Mouse (Mus musculus): ENCODE data around the gene Spaca3.

The Spaca3 gene

DNA sequence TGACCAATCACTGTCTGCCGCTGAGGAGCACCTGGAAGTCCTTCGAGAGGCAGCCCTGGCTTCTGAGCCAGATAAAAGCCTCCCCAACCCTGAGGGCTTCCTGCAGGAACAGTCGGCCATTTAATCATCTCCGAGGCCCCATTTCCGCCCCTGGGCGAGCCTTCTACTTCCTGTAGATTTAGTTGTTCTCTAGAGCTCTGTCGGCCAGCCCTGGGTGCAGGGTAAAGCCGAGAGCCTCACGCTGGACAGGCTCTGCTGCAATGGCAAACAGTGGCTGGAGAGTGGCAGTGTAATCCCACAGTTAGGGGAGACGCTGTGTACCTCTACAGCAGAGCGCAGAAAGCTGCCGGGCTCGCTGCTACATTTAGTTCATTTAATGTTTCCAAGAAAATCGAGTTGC, 36.9 kb upstream of the Spaca3 start:
- Histone ChIP-seq H3K4me1 (replicated peaks; ENCODE audit: low read depth, low read length) (peaks cover 54% of the 10 kb centered on the region), H3K27me3 (ENCODE audit: insufficient read depth, low read length) (no peaks in the 10 kb centered on the region; the same call in 1 of the 2 replicates), H3K9me3 (ENCODE audit: low read length) (no peaks in the 10 kb centered on the region), H3K4me3 (replicated peaks; ENCODE audit: low read length) (peak overlapping the region; percentile 58), H3K36me3 (ENCODE audit: insufficient read depth, low read length) (no peaks in the 10 kb centered on the region)
- TF ChIP-seq CTCF (conservative IDR thresholded peaks at IDR 0.05; ENCODE audit: low read length): no peak
- no peak for TF ChIP-seq POU5F1 (IDR thresholded peaks at IDR 0.05; ENCODE audit: borderline replicate concordance, low read length)

DNA sequence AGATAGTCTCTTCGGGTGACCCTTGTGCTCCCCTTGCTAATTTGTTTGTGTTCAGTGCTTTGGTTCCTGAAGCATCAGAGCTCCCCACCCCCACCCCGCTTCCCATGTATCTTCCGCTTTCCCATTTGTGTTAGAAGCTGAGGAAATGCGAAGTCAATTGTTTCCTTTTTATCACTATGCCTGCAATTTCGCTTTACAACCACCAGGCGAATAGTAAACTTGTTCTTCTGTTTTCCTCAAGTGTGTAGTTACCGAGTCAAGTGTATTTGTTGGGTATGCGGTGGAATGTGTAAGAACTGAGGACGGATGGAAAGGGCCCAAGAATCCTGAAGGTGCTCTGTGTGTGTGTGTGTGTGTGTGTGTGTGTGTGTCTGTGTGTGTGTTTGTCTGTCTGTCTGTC, 36.4 kb upstream of the Spaca3 start:
- TF ChIP-seq CTCF (conservative IDR thresholded peaks at IDR 0.05; ENCODE audit: low read length): peak; percentile 53
- no peak for TF ChIP-seq POU5F1 (IDR thresholded peaks at IDR 0.05; ENCODE audit: borderline replicate concordance, low read length)
- no peaks in the 10 kb centered on the region; the same call in 1 of the 2 replicates for H3K27me3 ChIP-seq (ENCODE audit: insufficient read depth, low read length)
- peaks cover 50% of the 10 kb centered on the region for H3K4me1 ChIP-seq (replicated peaks; ENCODE audit: low read depth, low read length)
- peak overlapping the region; percentile 58 for H3K4me3 ChIP-seq (replicated peaks; ENCODE audit: low read length)
- no peaks in the 10 kb centered on the region for H3K9me3 ChIP-seq (ENCODE audit: low read length)
- H3K36me3 ChIP-seq (ENCODE audit: insufficient read depth, low read length): no peaks in the 10 kb centered on the region

DNA sequence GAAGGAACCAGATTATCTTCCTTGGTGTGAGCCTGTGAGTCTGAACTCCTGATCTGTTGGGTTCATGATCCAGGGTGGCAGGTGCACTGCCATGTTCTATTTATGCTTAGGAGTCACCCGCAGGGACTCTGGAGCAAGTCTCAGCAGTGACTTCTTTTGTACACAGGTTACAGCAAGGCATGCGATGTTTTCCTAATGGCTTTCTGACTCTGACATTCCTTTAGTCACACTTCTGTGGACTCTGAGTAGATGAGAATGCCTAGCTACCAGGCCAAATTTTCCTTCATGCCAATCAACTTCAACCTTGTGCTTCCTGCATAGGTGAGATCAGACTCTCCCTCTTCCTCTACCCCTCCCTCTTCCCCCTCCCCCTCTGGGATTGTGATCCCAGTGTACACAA, 22.8 kb upstream of the Spaca3 start:
- TF ChIP-seq POU5F1 (IDR thresholded peaks at IDR 0.05; ENCODE audit: borderline replicate concordance, low read length) (no peak), CTCF (conservative IDR thresholded peaks at IDR 0.05; ENCODE audit: low read length) (no peak), NANOG (IDR thresholded peaks at IDR 0.05; ENCODE audit: borderline replicate concordance, low read length) (no peak)
- Histone ChIP-seq H3K4me1 (replicated peaks; ENCODE audit: low read depth, low read length) (peaks cover 10% of the 10 kb centered on the region; the same call in 1 of the 2 replicates), H3K4me3 (replicated peaks; ENCODE audit: low read length) (no peak overlapping the region), H3K27me3 (ENCODE audit: insufficient read depth, low read length) (0 out of 2 replicates have a peak, but pooled peaks cover 5% of the 10 kb centered on the region), H3K9me3 (ENCODE audit: low read length) (peaks cover 4% of the 10 kb centered on the region; the same call in 1 of the 2 replicates), H3K36me3 (ENCODE audit: insufficient read depth, low read length) (no peaks in the 10 kb centered on the region)

DNA sequence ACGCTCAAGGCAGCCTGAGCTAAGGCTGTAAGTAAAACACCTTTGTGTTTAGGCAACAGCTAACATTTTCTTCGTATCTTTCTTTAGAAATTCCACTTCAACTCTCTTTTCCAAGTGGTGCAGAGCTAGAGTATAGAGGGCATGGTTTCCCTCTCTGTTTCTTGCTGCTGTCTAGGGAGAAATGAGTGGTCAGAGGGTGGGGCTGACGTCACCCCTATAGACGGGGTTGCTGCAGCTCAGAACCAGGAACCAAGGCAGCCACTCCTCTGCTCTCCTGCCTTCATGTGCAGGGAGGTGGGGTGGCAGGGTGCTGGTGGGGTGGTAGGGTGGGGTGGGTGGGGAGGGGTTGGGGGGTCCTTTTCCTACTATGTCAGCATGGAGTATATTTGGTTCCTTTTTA, 22.3 kb upstream of the Spaca3 start:
- TF ChIP-seq POU5F1 (IDR thresholded peaks at IDR 0.05; ENCODE audit: borderline replicate concordance, low read length) (no peak), CTCF (conservative IDR thresholded peaks at IDR 0.05; ENCODE audit: low read length) (no peak), NANOG (IDR thresholded peaks at IDR 0.05; ENCODE audit: borderline replicate concordance, low read length) (no peak)
- H3K4me3 ChIP-seq (replicated peaks; ENCODE audit: low read length): no peak overlapping the region

DNA sequence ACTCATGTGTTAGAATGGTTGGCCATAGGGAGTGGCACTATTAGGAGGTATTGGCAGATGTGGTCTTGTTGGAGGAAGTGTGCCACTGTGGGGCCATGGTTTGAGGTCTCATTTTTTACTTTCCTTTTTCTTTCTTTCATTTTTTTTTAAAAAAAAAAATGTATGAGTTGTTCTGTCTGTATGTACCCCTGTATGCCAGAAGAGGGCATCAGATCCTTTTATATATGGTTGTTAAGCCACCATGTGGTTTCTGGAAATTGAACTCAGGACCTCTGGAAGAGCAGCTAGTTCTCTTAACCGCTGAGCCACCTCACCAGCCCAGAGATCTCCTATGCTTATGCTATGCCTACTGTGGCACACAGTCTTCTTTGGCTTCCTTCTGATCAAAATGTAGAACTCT, 19.4 kb upstream of the Spaca3 start:
- Histone ChIP-seq H3K27me3 (ENCODE audit: insufficient read depth, low read length) (0 out of 2 replicates have a peak, but pooled peaks cover 8% of the 10 kb centered on the region), H3K9me3 (ENCODE audit: low read length) (0 out of 2 replicates have a peak, but pooled peaks cover under 1% of the 10 kb centered on the region)
- TF ChIP-seq POU5F1 (IDR thresholded peaks at IDR 0.05; ENCODE audit: borderline replicate concordance, low read length) (no peak), NANOG (IDR thresholded peaks at IDR 0.05; ENCODE audit: borderline replicate concordance, low read length) (no peak), CTCF (conservative IDR thresholded peaks at IDR 0.05; ENCODE audit: low read length) (no peak)

More for the DNA sequence above, 22.3 kb upstream of the Spaca3 start:
- Histone ChIP-seq H3K36me3 (ENCODE audit: insufficient read depth, low read length) (no peaks in the 10 kb centered on the region), H3K27me3 (ENCODE audit: insufficient read depth, low read length) (0 out of 2 replicates have a peak, but pooled peaks cover 5% of the 10 kb centered on the region), H3K4me1 (replicated peaks; ENCODE audit: low read depth, low read length) (peaks cover 10% of the 10 kb centered on the region; the same call in 1 of the 2 replicates), H3K9me3 (ENCODE audit: low read length) (peaks cover 4% of the 10 kb centered on the region; the same call in 1 of the 2 replicates)

DNA sequence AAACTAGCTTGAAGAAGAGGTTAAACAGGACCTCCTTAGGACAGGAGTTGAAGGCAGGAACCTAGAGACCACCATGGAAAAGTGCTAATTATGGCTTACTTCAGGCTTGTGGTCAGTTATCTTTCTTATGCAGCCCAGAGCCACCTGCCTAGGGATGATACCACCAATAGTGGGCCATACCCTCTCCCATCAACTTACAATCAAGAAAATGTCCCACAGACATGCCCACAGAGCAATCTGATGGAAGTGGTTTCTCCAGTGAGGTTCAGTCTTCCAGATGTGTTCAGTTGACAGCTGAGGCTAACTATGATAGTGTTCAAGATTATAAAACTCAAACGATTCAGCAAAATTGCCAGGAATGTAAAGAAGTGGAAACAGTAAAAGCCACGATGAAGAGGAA, 14.7 kb upstream of the Spaca3 start:
- no peak overlapping the region for H3K4me3 ChIP-seq (replicated peaks; ENCODE audit: low read length)
- no peaks in the 10 kb centered on the region for H3K9me3 ChIP-seq (ENCODE audit: low read length)
- no peaks in the 10 kb centered on the region for H3K36me3 ChIP-seq (ENCODE audit: insufficient read depth, low read length)
- H3K4me1 ChIP-seq (replicated peaks; ENCODE audit: low read depth, low read length): 0 out of 2 replicates have a peak, but pooled peaks cover 3% of the 10 kb centered on the region
- TF ChIP-seq POU5F1 (IDR thresholded peaks at IDR 0.05; ENCODE audit: borderline replicate concordance, low read length): no peak
- H3K27me3 ChIP-seq (ENCODE audit: insufficient read depth, low read length): peaks cover 15% of the 10 kb centered on the region; the same call in 1 of the 2 replicates

More for the DNA sequence above, 19.4 kb upstream of the Spaca3 start:
- Histone ChIP-seq H3K4me1 (replicated peaks; ENCODE audit: low read depth, low read length) (no peaks in the 10 kb centered on the region), H3K4me3 (replicated peaks; ENCODE audit: low read length) (no peak overlapping the region), H3K36me3 (ENCODE audit: insufficient read depth, low read length) (no peaks in the 10 kb centered on the region)

DNA sequence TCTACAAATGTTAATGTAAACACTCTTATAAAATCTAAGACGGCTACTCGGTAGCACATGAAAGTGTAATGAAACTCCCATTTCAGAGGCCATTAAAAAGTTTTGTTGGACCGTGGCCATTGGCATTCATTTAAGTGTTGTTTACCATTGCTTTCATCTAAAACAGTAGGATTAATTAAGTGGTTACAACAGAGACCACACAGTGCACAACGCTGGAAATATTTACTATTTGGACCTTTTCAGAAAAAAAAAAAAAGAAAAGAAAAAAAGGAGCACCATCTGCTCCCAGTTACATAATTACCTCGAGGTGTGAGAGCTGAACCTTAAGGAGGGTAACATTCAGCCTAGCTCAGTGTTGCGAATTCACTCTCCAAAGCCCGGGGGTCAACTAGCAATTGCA, 12.7 kb upstream of the Spaca3 start:
- Histone ChIP-seq H3K4me1 (replicated peaks; ENCODE audit: low read depth, low read length) (0 out of 2 replicates have a peak, but pooled peaks cover 3% of the 10 kb centered on the region), H3K27me3 (ENCODE audit: insufficient read depth, low read length) (peaks cover 17% of the 10 kb centered on the region; the same call in 1 of the 2 replicates), H3K4me3 (replicated peaks; ENCODE audit: low read length) (no peak overlapping the region), H3K36me3 (ENCODE audit: insufficient read depth, low read length) (no peaks in the 10 kb centered on the region), H3K9me3 (ENCODE audit: low read length) (no peaks in the 10 kb centered on the region)
- no peak for TF ChIP-seq NANOG (IDR thresholded peaks at IDR 0.05; ENCODE audit: borderline replicate concordance, low read length)
- TF ChIP-seq POU5F1 (IDR thresholded peaks at IDR 0.05; ENCODE audit: borderline replicate concordance, low read length): no peak
- no peak for TF ChIP-seq CTCF (conservative IDR thresholded peaks at IDR 0.05; ENCODE audit: low read length)

DNA sequence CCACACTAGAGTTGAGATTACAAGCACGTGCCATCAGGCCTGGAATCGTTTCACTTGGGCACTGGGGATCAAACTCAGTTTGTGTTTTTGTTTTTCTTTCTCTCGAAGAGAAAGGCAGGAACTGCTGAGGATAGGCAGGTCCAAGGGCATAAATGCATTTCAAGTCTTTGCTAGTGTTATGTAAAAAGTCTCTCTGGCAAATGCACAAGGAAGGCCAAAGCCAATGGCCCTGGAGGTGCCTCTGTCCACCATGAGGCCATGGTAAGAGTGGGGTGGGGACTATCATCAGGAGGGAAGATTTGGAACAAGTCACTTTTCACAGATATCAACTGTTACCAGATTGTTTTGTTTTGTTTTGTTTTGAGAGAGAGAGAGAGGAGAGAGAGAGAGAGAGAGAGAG, 12.1 kb upstream of the Spaca3 start:
- H3K27me3 ChIP-seq (ENCODE audit: insufficient read depth, low read length): peaks cover 17% of the 10 kb centered on the region; the same call in 1 of the 2 replicates
- H3K36me3 ChIP-seq (ENCODE audit: insufficient read depth, low read length): no peaks in the 10 kb centered on the region
- 0 out of 2 replicates have a peak, but pooled peaks cover 3% of the 10 kb centered on the region for H3K4me1 ChIP-seq (replicated peaks; ENCODE audit: low read depth, low read length)
- H3K4me3 ChIP-seq (replicated peaks; ENCODE audit: low read length): no peak overlapping the region
- TF ChIP-seq NANOG (IDR thresholded peaks at IDR 0.05; ENCODE audit: borderline replicate concordance, low read length) (no peak), CTCF (conservative IDR thresholded peaks at IDR 0.05; ENCODE audit: low read length) (no peak), POU5F1 (IDR thresholded peaks at IDR 0.05; ENCODE audit: borderline replicate concordance, low read length) (no peak)
- no peaks in the 10 kb centered on the region for H3K9me3 ChIP-seq (ENCODE audit: low read length)

DNA sequence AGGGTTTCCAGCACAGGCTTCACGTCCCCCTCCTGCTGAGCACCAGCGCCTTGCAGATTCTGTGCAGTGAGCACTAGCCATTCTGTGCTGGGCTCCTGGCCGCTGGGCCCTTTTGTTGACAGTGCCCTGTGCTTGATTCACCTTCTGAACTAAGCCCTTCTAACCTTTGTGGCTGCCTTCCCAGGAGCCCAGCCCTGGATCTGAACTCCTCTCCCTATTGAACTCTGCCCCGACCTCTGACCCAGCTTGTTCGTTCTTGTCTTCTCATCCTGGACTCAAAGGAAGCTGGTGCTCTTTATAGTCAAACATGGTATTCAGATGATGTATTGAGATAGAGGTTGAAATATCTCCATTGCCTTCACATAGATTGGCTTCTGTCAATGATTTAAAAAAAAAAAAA, 10.0 kb upstream of the Spaca3 start:
- 0 out of 2 replicates have a peak, but pooled peaks cover 8% of the 10 kb centered on the region for H3K4me1 ChIP-seq (replicated peaks; ENCODE audit: low read depth, low read length)
- peaks cover 17% of the 10 kb centered on the region; the same call in 1 of the 2 replicates for H3K27me3 ChIP-seq (ENCODE audit: insufficient read depth, low read length)
- TF ChIP-seq NANOG (IDR thresholded peaks at IDR 0.05; ENCODE audit: borderline replicate concordance, low read length): no peak
- TF ChIP-seq POU5F1 (IDR thresholded peaks at IDR 0.05; ENCODE audit: borderline replicate concordance, low read length): no peak
- TF ChIP-seq CTCF (conservative IDR thresholded peaks at IDR 0.05; ENCODE audit: low read length): no peak

More for the DNA sequence above, 10.0 kb upstream of the Spaca3 start:
- no peaks in the 10 kb centered on the region for H3K36me3 ChIP-seq (ENCODE audit: insufficient read depth, low read length)
- no peaks in the 10 kb centered on the region for H3K9me3 ChIP-seq (ENCODE audit: low read length)
- no peak overlapping the region for H3K4me3 ChIP-seq (replicated peaks; ENCODE audit: low read length)
